Mouse (Mus musculus): ENCODE measurements around the gene Erich6b. TPM values are rescaled to one million over a fixed set of nuclear protein-coding genes. Genes with fewer than 3 reads are reported as not detected.

The Erich6b gene
- polyA plus RNA-seq, 1 experiment from 2014 or later = not detected

DNA sequence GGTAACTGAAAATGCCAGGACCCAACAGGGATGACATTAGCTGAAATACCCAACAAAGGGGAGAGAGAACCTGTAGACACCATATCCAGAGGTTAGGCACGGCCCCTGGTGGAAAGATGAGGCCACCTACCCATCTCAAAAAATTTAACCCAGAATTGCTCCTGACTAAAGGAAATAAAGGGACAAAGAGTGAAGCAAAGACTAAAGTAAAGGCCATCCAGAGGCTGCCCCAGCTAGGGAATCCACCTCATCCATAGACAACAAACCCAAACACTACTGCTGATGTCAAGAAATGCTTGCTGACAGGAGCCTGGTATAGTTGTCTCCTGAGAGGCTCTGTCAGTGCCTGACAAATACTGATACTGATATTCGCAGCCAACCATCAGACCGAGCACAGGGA, 69.7 kb downstream of the Erich6b start:
- Histone ChIP-seq H3K36me3 (peaks cover 96% of the 10 kb centered on the region), H3K9ac (no peak overlapping the region)
- 95% methylated on average over 3 of the region's 3 CpGs for WGBS (ENCODE audit: insufficient replicate concordance)

DNA sequence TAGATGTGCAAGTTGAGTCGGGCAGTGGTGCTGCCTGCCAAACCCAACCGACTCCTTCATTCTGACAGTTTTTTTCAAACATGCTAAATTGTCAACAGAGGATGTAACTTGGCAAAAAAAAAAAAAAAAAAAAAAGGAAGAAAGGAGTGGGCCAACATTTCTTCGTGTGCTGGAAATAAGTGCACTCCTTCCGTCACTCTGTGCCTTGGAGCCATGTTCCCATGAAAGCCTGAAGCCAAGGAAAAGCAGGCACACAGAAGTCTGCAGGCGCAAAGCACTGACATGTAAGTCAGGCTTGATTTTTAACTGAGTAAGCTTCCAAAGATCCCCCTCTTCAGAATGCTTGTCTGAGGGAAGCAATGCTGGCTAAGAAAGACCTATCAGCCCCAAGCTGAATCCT, 70.6 kb downstream of the Erich6b start:
- WGBS (ENCODE audit: insufficient replicate concordance) = 81% methylated on average over 5 of the region's 5 CpGs
- Histone ChIP-seq H3K27ac (no peak overlapping the region), H3K27me3 (replicated peaks) (no peaks in the 10 kb centered on the region), H3K36me3 (peaks cover 98% of the 10 kb centered on the region), H3K4me1 (no peaks in the 10 kb centered on the region), H3K9me3 (replicated peaks) (no peaks in the 10 kb centered on the region), H3K4me3 (no peak overlapping the region), H3K4me2 (no peak overlapping the region), H3K9ac (no peak overlapping the region)
- no peak for ATAC-seq

More for the DNA sequence above, 69.7 kb downstream of the Erich6b start:
- Histone ChIP-seq H3K27me3 (replicated peaks) (no peaks in the 10 kb centered on the region), H3K4me3 (no peak overlapping the region), H3K4me2 (no peak overlapping the region), H3K4me1 (no peaks in the 10 kb centered on the region), H3K9me3 (replicated peaks) (no peaks in the 10 kb centered on the region), H3K27ac (no peak overlapping the region)
- ATAC-seq = no peak

DNA sequence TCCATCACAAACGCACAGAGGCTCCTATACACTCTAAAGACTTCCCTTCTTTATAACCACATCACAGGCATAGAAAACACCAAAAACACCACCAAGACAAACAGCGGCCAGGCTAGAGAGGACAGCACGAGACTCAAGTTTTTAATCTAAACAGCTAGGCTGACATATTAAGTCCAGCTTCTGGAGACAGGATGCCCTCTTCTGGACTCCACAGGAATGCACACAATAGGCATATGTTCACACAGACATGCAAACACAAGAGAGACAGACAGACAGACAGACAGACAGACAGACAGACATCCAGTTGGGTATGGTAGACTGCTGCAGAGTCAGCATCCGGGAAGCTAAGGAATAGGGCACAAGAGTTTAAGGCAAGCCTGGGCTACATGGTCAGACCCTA, 71.6 kb downstream of the Erich6b start:
- H3K27me3 ChIP-seq (replicated peaks) = no peaks in the 10 kb centered on the region
- no peak overlapping the region for H3K27ac ChIP-seq
- no peaks in the 10 kb centered on the region for H3K4me1 ChIP-seq
- no peak overlapping the region for H3K4me3 ChIP-seq
- no peak overlapping the region for H3K4me2 ChIP-seq
- no peak for ATAC-seq
- 85% methylated on average over 4 of the region's 4 CpGs for WGBS (ENCODE audit: insufficient replicate concordance)
- peaks cover 98% of the 10 kb centered on the region for H3K36me3 ChIP-seq
- no peaks in the 10 kb centered on the region for H3K9me3 ChIP-seq (replicated peaks)
- no peak overlapping the region for H3K9ac ChIP-seq

- Histone ChIP-seq H3K9ac (no peak overlapping the region), H3K27me3 (replicated peaks) (no peaks in the 10 kb centered on the region), H3K36me3 (peaks cover 100% of the 10 kb centered on the region), H3K9me3 (replicated peaks) (no peaks in the 10 kb centered on the region), H3K4me2 (no peak overlapping the region), H3K4me3 (no peak overlapping the region), H3K27ac (no peak overlapping the region), H3K4me1 (no peaks in the 10 kb centered on the region)
- 86% methylated on average over 4 of the region's 4 CpGs for WGBS (ENCODE audit: insufficient replicate concordance)
- no peak for ATAC-seq
These were observed 74.4 kb downstream of the Erich6b start for GRCm38 (mm10) chr14:75716410-75716809.

Other genes starting within 250 kb of the Erich6b start
- gene Siah3, start 186.3 kb upstream of the Erich6b start, polyA plus RNA-seq (2016; fragmentation: Nextera tagmentation; extraction: Ambion mirVana) = 0.11 and 0.17 TPM in 2 replicates
- gene Spert, start 49.1 kb upstream of the Erich6b start, polyA plus RNA-seq (2016; fragmentation: Nextera tagmentation; extraction: Ambion mirVana) = not detected in 2 replicates
- 11.7 and 12.1 TPM in 2 replicates for gene Cog3, start 112.3 kb downstream of the Erich6b start, polyA plus RNA-seq (2016; fragmentation: Nextera tagmentation; extraction: Ambion mirVana)
- gene Slc25a30, start 144.8 kb downstream of the Erich6b start, polyA plus RNA-seq (2016; fragmentation: Nextera tagmentation; extraction: Ambion mirVana) = 3.0 and 3.3 TPM in 2 replicates
- 673 and 675 TPM in 2 replicates for gene Tpt1, start 202.8 kb downstream of the Erich6b start, polyA plus RNA-seq (2016; fragmentation: Nextera tagmentation; extraction: Ambion mirVana)

All from liver, embryonic 12.5 days (tissue).